Mouse (Mus musculus) bone marrow macrophage, adult 2 months (primary cell): Measurements from ENCODE around the gene Usp29.

Experiments
- CTCF ChIP-seq: IDR thresholded peaks from 2 replicates; pipeline ENCODE4 v1.5.1; 2012; ENCODE audit warnings: low read depth, mild to moderate bottlenecking, low read length, moderate library complexity
- POLR2A ChIP-seq: IDR thresholded peaks from 2 replicates; pipeline ENCODE4 v1.6.1; 2012; ENCODE audit warnings: mild to moderate bottlenecking, low read depth, low read length, borderline replicate concordance

GRCm38 (mm10) chr7:6776314-6777059 lies 46.1 kb downstream of the Usp29 start:
- TF ChIP-seq CTCF (no peak), POLR2A (no peak)
